Mouse (Mus musculus): ENCODE measurements at regions not wholly inside any gene's neighbourhood (a gene's known extent, or its start where the extent isn't known, plus 50 kb on each side); places are given as distances from the start of the nearest gene placed in this dataset.

GRCm38 (mm10) chr3:27815201-27815695 is 80.9 kb downstream of the Tmem212 start:
- TF ChIP-seq CTCF (IDR thresholded peaks at IDR 0.05) (no peak), POLR2A (IDR thresholded peaks at IDR 0.05; ENCODE audit: insufficient read depth, low read depth, low read length) (no peak)

Data from heart, adult 2 months (tissue).